Mouse (Mus musculus) spleen, adult 2 months (tissue): Measurements from ENCODE around the gene Zfp513. TPM values are rescaled to one million over a fixed set of nuclear protein-coding genes. Genes with fewer than 3 reads are reported as not detected.
"Not testable (repeated sequence)": the region's sequence is repeated elsewhere in the genome, so short reads cannot be mapped to it uniquely, and the experiment has no call there.

Experiments used
- DNase-seq, 2 experiments: peaks; one replicate each; pipeline versions ENCODE4 v3.0.0 to v3.0.0-alpha.2; 2012 to 2021; ENCODE audit warnings: low spot score in 2 of 2, low read depth in 1 of 2
- H3K27ac ChIP-seq: fragments of 200-500 bp; 2 replicates; pipeline ENCODE4 v1.5.1; 2012; ENCODE audit warnings: low read length, inconsistent platforms; ENCODE audit not compliant: insufficient read depth
- H3K27me3 ChIP-seq: fragments of 200-500 bp; 2 replicates; pipeline ENCODE4 v1.6.1; 2012; ENCODE audit warnings: mild to moderate bottlenecking, moderate library complexity, low read length, inconsistent platforms; ENCODE audit not compliant: control insufficient read depth, insufficient read depth
- H3K36me3 ChIP-seq: fragments of 200-500 bp; 2 replicates; pipeline ENCODE4 v1.6.1; 2012; ENCODE audit warnings: mild to moderate bottlenecking, low read length, inconsistent platforms; ENCODE audit not compliant: control insufficient read depth, insufficient read depth
- H3K4me1 ChIP-seq: fragments of 200-500 bp; 2 replicates; pipeline ENCODE4 v1.6.1; 2011; ENCODE audit warnings: inconsistent platforms; ENCODE audit not compliant: control insufficient read depth, insufficient read depth, insufficient read length
- H3K4me3 ChIP-seq: fragments of 200-500 bp; 2 replicates; pipeline ENCODE4 v1.5.1; 2011; ENCODE audit warnings: mild to moderate bottlenecking, inconsistent platforms; ENCODE audit not compliant: insufficient read depth, insufficient read length; ENCODE audit errors: extremely low read depth
- CTCF ChIP-seq: fragments of 200-500 bp; IDR thresholded peaks from 2 replicates; pipeline ENCODE4 v1.5.1; 2011; ENCODE audit warnings: mild to moderate bottlenecking, inconsistent platforms; ENCODE audit not compliant: insufficient read depth, insufficient read length, insufficient replicate concordance; ENCODE audit errors: extremely low read depth
- POLR2A ChIP-seq: fragments of 200-500 bp; IDR thresholded peaks from 2 replicates; pipeline ENCODE4 v1.6.1; 2011; ENCODE audit warnings: low read depth, low read length, inconsistent platforms
- WGBS: fragments of 180-500 bp; shearing (Covaris S2); methylation state at CpG from one replicate; pipeline ENCODE4 v1.1.7; 2018; 5-methylcytosine and 5-hydroxymethylcytosine counted together
- polyA plus RNA-seq: library from polyadenylated mRNA; depleted of rRNA; stranded (reverse); fragments of >200 nt; gene quantifications from 2 replicates; pipeline ENCODE4 v1.2.3, GENCODE M21; 2012

Gene Zfp513
- polyA plus RNA-seq, 1 experiment, result 49.3 TPM

DNA sequence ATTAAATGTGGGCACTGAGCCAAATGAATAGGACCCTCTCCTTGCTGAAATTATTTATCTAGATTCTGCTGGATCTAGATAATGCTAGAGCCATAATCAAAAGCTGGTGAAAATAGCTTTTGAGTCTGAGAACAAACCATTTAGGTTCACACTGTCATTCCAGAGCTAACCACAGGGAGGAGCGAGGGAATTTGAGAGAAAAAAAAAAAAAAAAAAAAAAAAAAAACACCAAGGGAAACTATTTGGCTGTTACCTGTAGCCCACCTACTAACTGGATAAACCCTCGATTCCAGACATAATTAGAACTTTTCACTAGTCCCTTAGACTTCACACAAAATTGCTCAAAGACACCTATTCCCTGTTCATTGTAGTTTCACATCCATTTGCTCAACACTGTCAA lies 17.0 kb upstream of the Zfp513 start:
- H3K4me1 ChIP-seq, result peaks cover 8% of the 10 kb centered on the region
- H3K27ac ChIP-seq, result no peak overlapping the region
- 6% methylated on average over 2 of the region's 2 CpGs for WGBS
- no peaks in the 10 kb centered on the region for H3K27me3 ChIP-seq
- DNase-seq, result no peak
- no peak overlapping the region for H3K4me3 ChIP-seq
- no peak for TF ChIP-seq POLR2A
- H3K36me3 ChIP-seq, result no peaks in the 10 kb centered on the region

DNA sequence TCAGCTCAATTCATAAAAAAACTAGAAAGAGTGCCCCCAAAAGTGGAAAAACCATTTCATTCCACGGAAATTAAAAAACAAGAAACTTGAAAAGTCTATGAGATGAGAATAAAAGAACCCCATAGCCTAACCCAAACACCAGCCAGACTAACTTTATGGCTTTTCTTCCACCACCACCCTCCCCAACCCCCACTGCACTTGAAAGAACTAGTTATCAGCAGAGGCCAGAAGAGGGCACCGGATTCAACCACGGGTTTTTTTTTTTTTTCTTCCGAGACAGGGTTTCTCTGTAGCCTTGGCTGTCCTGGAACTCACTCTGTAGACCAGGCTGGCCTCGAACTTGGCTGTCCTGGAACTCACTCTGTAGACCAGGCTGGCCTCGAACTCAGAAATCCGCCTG lies 16.2 kb upstream of the Zfp513 start:
- Histone ChIP-seq H3K4me1 (peaks cover 8% of the 10 kb centered on the region), H3K36me3 (no peaks in the 10 kb centered on the region), H3K27me3 (no peaks in the 10 kb centered on the region), H3K4me3 (no peak overlapping the region), H3K27ac (no peak overlapping the region)
- TF ChIP-seq POLR2A (no peak), CTCF (no peak)
- peak in 1 of 2 experiments; percentile 16 for DNase-seq
- 29% methylated on average over 7 of the region's 7 CpGs for WGBS

DNA sequence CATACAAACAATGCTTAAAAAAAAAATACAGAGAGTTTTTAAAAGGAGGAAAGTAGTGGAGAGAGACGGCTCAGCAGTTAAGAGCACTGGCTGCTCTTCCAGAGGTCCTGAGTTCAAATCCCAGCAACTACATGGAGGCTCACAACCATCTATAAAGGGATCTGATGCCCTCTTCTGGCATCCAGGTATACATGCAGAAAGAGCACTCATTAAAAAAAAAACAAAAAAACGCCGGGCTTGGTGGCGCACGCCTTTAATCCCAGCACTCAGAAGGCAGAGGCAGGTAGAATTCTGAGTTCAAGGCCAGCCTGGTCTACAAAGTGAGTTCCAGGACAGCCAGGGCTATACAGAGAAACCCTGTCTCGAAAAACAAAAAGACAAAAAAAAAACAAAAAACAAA lies 14.5 kb upstream of the Zfp513 start:
- not testable (repeated sequence) for H3K4me1 ChIP-seq, DNase-seq
- 83% methylated on average over 6 of the region's 6 CpGs for WGBS

DNA sequence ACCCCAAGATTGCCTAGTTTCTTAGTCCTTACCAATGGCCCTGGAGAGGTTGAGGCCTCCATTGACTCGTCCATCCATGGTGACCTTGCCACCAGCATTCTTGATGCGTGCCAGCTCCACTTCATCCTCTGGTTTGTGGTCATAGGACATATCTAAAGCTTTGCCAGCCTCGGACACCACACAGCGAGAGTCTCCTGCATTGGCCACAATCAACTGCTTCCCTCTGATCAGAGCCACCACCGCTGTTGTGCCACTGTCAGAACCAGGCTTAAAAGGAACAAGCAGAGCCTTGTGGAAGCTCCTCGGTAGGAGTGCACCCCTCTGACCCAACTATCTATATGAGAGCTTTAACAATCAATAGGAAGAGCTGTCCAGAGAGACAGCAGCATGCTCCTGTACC lies 2.3 kb upstream of the Zfp513 start:
- Histone ChIP-seq H3K27ac (no peak overlapping the region), H3K36me3 (peaks cover 33% of the 10 kb centered on the region), H3K4me1 (peaks cover 11% of the 10 kb centered on the region), H3K27me3 (no peaks in the 10 kb centered on the region), H3K4me3 (no peak overlapping the region)
- 93% methylated on average over 6 of the region's 6 CpGs for whole genome bisulfite sequencing
- TF ChIP-seq CTCF (no peak), POLR2A (no peak)
- no peak for DNase-seq

More for the DNA sequence above, 14.5 kb upstream of the Zfp513 start:
- H3K36me3 ChIP-seq, H3K4me3 ChIP-seq, H3K27me3 ChIP-seq, H3K27ac ChIP-seq: not testable (repeated sequence)

DNA sequence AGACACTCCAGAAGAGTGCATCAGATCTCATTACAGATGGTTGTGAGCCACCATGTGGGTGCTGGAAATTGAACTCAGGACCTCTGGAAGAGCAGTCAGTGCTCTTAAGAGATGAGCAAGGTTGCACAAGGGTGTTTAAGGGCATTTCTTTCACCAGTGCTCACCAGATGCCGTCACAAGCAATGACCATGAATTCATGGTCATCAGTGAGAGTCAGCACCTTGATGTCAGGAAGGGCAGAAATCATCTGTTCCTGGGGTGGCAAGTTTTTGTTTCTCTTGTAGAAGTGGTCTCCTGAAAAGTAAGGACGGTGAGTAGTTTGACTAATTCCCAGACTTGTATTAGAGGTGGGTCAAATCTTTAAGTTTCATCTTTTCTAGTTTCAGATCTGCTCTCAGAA lies 1.8 kb upstream of the Zfp513 start:
- TF ChIP-seq CTCF, result no peak
- TF ChIP-seq POLR2A, result no peak
- DNase-seq, result no peak
- WGBS, result 93% methylated on average over 2 of the region's 2 CpGs
- Histone ChIP-seq H3K36me3 (peaks cover 39% of the 10 kb centered on the region), H3K27ac (no peak overlapping the region), H3K4me1 (peaks cover 11% of the 10 kb centered on the region), H3K27me3 (no peaks in the 10 kb centered on the region), H3K4me3 (no peak overlapping the region)

DNA sequence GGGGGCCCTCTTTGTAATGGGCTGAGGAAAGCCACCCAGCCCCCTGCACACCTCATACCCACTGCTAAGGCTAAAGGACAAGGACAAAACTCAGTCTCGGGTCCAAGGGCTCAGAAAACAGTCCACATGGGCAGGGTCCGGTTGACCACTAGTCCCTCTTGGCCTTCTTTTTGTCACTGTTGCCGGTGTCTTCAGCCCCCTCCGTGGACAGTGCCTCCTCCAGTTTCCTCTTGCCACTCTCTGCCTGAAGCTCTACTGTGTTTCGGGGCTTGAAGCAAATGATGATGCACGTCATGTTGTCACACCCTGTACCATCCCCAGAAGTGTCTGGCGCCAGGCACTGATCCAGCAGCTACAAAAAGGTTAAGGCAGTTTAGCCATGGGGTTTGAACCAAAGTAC lies 830 bp upstream of the Zfp513 start:
- H3K4me1 ChIP-seq, result peaks cover 11% of the 10 kb centered on the region
- no peak for TF ChIP-seq POLR2A
- TF ChIP-seq CTCF, result no peak
- no peak for DNase-seq
- H3K4me3 ChIP-seq, result no peak overlapping the region
- 93% methylated on average over 7 of the region's 7 CpGs for WGBS
- 0 out of 2 replicates have a peak overlapping the region, but pooled peaks have one; percentile 73 for H3K27ac ChIP-seq
- H3K27me3 ChIP-seq, result no peaks in the 10 kb centered on the region
- peaks cover 45% of the 10 kb centered on the region for H3K36me3 ChIP-seq

DNA sequence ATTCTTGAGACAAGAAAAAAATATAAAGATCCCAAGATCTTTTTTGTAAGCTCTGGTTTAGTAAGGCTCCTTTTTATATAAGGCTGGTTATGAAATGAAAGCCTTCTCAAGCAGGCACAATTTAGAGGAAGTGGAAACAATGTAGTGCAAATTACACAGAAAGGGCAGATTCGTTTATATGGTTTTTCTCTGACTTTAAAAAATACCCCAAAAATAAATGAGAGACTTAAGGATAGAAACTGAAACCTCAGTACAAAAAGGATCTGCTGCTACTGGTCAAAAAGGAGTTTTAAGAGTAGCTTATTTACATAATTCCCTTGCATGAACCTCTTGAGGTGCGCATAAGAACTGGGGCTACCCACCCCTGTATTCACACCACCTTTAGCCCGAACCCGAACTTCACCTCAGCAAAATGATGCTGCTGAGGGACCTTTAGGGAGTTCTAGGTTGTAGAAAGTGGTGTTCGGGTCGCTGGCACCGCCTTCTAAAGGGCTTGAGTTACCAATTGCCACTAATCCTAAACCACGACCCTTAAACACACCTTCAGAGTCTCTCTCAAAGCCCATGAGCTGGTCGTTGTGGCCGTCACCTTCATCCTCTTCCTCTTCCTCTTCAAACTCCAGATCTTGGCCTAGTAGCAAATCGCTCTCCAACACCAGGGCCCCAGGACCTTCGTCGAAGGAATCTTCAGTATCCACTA lies 911 bp downstream of the Zfp513 start:
- Histone ChIP-seq H3K4me3 (peak overlapping the region; percentile 67), H3K4me1 (peaks cover 11% of the 10 kb centered on the region), H3K27ac (peak overlapping the region; percentile 72), H3K27me3 (no peaks in the 10 kb centered on the region), H3K36me3 (peaks cover 53% of the 10 kb centered on the region)
- 3% methylated on average over 13 of the region's 13 CpGs for WGBS
- DNase-seq, result no peak
- TF ChIP-seq CTCF, result no peak
- TF ChIP-seq POLR2A, result no peak
